Mouse (Mus musculus) erythroblast, embryonic 14.5 days (primary cell): Measurements from ENCODE around the gene Rora.

Experiments used
- GATA1 ChIP-seq: IDR thresholded peaks from 2 replicates; pipeline ENCODE4 v1.6.1; 2012; ENCODE audit warnings: low read length, inconsistent platforms, mixed read lengths
- TAL1 ChIP-seq: IDR thresholded peaks from 3 replicates; pipeline ENCODE4 v1.6.1; 2012; ENCODE audit warnings: low read length, inconsistent platforms, mixed read lengths

GRCm38 (mm10) chr9:69320635-69321027, 667.0 kb downstream of the Rora start:
- TF ChIP-seq GATA1: no peak
- no peak for TF ChIP-seq TAL1
